Mouse (Mus musculus) midbrain, embryonic 10.5 days (tissue): ENCODE data around the gene Hist1h3d. TPM values are rescaled to one million over a fixed set of nuclear protein-coding genes. Genes with fewer than 3 reads are reported as not detected.
"Not testable (repeated sequence)": the region's sequence is repeated elsewhere in the genome, so short reads cannot be mapped to it uniquely, and the experiment has no call there.

Experiments
- DNase-seq: peaks from one replicate; pipeline ENCODE4 v3.0.0-alpha.2; 2017; ENCODE audit warnings: low spot score
- H3K27ac ChIP-seq: fragments of 300-500 bp; sonication (generic); replicated peaks from 2 replicates; pipeline ENCODE4 v1.5.1; 2016; ENCODE audit warnings: mild to moderate bottlenecking
- H3K27me3 ChIP-seq: fragments of 300-500 bp; sonication (generic); 2 replicates; pipeline ENCODE4 v1.6.1; 2016; ENCODE audit warnings: low read depth, mild to moderate bottlenecking; ENCODE audit not compliant: poor library complexity, severe bottlenecking
- H3K36me3 ChIP-seq: fragments of 300-500 bp; sonication (generic); 2 replicates; pipeline ENCODE4 v1.6.1; 2016; ENCODE audit warnings: mild to moderate bottlenecking, moderate library complexity
- H3K4me1 ChIP-seq: fragments of 300-500 bp; sonication (generic); 2 replicates; pipeline ENCODE4 v1.6.1; 2016
- H3K4me3 ChIP-seq: fragments of 300-500 bp; sonication (generic); 2 replicates; pipeline ENCODE4 v1.5.1; 2016; ENCODE audit warnings: mild to moderate bottlenecking, moderate library complexity
- H3K9me3 ChIP-seq: fragments of 300-500 bp; sonication (generic); replicated peaks from 2 replicates; pipeline ENCODE4 v1.6.1; 2016; ENCODE audit warnings: mild to moderate bottlenecking
- WGBS: fragments of 180-500 bp; shearing (Covaris S2); methylation state at CpG from one replicate; pipeline ENCODE4 v1.1.7; 2016; 5-methylcytosine and 5-hydroxymethylcytosine counted together
- polyA plus RNA-seq: library from polyadenylated mRNA; unstranded; fragments of >200 nt; fragmentation: Nextera tagmentation; extraction: Ambion mirVana; gene quantifications from 2 replicates; pipeline ENCODE4 v1.2.1, GENCODE M21; 2016

Hist1h3d gene
- polyA plus RNA-seq, 1 experiment from 2014 or later = 10.8 TPM

GRCm38 (mm10) chr13:23550761-23551145 is 24.8 kb upstream of the Hist1h3d start:
- H3K27ac ChIP-seq = peak overlapping the region; percentile 98
- H3K4me1 ChIP-seq = peaks cover 38% of the 10 kb centered on the region
- no peaks in the 10 kb centered on the region for H3K36me3 ChIP-seq
- DNase-seq = no peak
- no peaks in the 10 kb centered on the region for H3K9me3 ChIP-seq
- WGBS = 8% methylated on average over 3 of the region's 3 CpGs
- peak overlapping the region; percentile 56 for H3K4me3 ChIP-seq
- H3K27me3 ChIP-seq = no peaks in the 10 kb centered on the region

DNA sequence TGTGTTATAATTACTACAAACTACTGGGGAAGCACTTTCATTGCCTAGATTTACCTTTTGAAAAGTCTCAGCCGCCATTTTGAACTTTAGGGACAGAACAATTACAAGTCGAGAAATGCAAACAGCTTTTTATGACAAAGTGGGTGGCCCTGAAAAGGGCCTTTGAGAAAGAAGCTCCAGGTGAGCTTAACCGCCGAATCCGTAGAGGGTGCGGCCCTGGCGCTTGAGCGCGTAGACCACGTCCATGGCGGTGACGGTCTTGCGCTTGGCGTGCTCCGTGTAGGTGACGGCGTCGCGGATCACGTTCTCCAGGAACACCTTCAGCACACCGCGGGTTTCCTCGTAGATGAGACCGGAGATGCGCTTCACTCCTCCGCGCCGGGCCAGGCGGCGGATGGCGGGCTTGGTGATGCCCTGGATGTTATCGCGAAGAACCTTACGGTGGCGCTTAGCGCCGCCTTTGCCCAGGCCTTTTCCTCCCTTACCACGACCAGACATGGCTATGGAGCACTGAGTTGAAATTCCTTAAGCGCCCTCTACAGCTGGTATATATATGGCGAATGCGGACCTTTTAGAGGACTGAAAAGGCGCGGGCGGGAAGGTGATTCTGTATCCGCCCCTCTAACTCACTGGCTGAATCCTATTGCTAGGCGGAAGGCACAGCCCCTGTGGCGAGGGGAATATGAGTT is 24.3 kb upstream of the Hist1h3d start, which contains the start of gene Hist1h4f:
Gene Hist1h4f, minus strand, starts transcription at position 503 of the 689 bp plus-strand sequence.
- peak within 1 kb of the TSS; percentile 98 for H3K27ac ChIP-seq
- not testable (repeated sequence) for H3K36me3 ChIP-seq, H3K27me3 ChIP-seq, H3K9me3 ChIP-seq
- WGBS = under 1% methylated on average over 47 of the region's 47 CpGs
- H3K4me1 ChIP-seq = peaks cover 37% of the 10 kb centered on the region
- DNase-seq = peak; percentile 92
- peak within 1 kb of the TSS; percentile 56 for H3K4me3 ChIP-seq

DNA sequence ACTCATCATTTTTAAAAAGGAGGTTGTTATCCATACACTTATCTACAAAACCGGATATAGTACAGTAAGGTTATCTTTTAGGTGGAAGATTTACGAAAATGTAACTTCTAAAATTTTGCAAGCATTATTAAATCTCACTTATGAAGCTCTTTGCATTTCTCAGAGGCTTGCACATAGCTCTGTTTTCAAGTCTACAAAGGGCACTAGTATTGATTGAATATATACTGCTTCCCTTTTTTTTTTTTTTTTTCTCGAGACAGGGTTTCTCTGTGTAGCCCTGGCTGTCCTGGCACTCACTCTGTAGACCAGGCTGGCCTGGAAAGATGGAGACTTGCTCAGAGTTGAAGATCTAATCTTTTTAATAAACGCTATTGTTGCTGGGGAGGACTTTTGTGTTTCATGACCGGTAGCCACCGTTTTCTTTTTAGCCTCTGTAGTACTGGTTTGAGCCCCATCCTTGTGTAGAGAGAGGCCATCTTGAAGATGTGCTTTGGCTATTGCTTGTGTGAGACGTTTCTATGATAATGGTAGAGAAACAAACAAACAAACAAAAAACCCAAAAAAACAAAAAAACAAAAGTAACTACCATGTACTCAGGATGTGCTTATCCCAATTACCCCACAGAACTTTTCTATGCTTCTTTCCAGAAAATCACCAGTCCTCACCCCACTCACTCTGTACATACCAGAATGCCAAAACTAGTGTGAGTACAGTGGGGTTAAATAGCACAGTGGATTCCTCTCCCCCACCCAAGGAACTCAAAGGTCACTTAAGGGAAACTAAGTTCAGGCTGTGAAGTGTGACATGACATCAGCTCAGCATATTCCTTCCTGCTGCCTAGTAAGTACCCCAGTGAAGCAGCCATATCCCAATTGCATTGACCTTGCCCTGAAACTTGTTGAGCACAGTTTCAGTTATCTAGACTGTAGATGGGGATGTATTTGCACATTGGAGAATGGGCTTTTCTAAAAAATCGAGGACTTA is 23.3 kb upstream of the Hist1h3d start:
- Histone ChIP-seq H3K4me1 (peaks cover 42% of the 10 kb centered on the region), H3K9me3 (no peaks in the 10 kb centered on the region), H3K27ac (peak overlapping the region; percentile 98), H3K4me3 (peak overlapping the region; percentile 56), H3K27me3 (no peaks in the 10 kb centered on the region), H3K36me3 (no peaks in the 10 kb centered on the region)
- WGBS = 60% methylated on average over 8 of the region's 8 CpGs
- no peak for DNase-seq

DNA sequence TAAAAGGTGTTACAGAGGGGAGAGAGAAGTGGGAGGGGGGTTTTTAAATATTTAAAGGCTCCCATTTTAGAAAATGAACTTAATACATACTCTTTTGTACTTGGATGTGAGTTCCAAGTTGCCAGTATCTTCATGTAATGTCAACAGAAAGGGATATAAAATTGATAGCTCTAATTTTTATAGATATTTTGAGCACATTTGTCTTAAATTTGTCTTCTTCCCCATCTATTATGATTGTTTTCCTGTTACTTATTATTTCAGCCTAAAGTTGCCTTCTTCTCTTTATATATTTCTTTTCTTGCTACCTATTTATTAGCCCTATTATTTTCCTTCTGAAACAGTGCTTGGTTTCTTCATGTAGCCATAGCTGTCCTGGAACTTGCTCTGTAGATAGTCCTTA is 22.6 kb upstream of the Hist1h3d start, which contains the start of gene Hist1h1d:
Gene Hist1h1d, plus strand, starts transcription at position 301 of the 400 bp plus-strand sequence.
- Histone ChIP-seq H3K27me3 (no peaks in the 10 kb centered on the region), H3K4me3 (peak within 1 kb of the TSS; percentile 75), H3K36me3 (no peaks in the 10 kb centered on the region), H3K4me1 (peaks cover 44% of the 10 kb centered on the region), H3K27ac (peak within 1 kb of the TSS; percentile 98), H3K9me3 (no peaks in the 10 kb centered on the region)
- no peak for DNase-seq

DNA sequence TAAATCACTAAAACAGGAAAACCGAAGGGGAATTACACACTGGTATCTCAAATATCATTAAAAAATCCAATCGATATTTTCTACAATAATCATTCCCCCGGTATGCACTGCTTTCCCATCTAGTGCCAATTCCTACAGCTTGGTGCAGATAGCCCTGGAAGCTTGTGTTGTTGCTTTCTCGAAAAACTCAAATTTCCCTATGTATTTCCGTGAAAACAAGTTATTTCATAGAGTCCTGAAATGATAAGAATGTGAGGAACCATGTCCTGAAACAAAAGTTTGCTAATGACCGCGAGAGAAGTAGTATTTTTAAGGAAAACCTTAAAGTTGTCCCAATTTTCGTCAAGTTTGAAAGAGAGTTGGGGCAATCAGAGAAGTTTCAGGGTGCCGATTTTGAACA is 21.2 kb upstream of the Hist1h3d start:
- no peaks in the 10 kb centered on the region for H3K27me3 ChIP-seq
- peaks cover 41% of the 10 kb centered on the region for H3K4me1 ChIP-seq
- 26% methylated on average over 9 of the region's 9 CpGs for WGBS
- no peaks in the 10 kb centered on the region for H3K9me3 ChIP-seq
- DNase-seq = no peak
- H3K27ac ChIP-seq = peak overlapping the region; percentile 98
- H3K36me3 ChIP-seq = no peaks in the 10 kb centered on the region
- peak overlapping the region; percentile 75 for H3K4me3 ChIP-seq

GRCm38 (mm10) chr13:23554925-23555838 is 20.4 kb upstream of the Hist1h3d start:
- Histone ChIP-seq H3K9me3 (no peaks in the 10 kb centered on the region), H3K4me3 (peak overlapping the region; percentile 75), H3K27me3 (no peaks in the 10 kb centered on the region), H3K36me3 (no peaks in the 10 kb centered on the region), H3K27ac (peak overlapping the region; percentile 98), H3K4me1 (peaks cover 41% of the 10 kb centered on the region)
- DNase-seq = peak; percentile 86
- WGBS = under 1% methylated on average over 54 of the region's 54 CpGs

DNA sequence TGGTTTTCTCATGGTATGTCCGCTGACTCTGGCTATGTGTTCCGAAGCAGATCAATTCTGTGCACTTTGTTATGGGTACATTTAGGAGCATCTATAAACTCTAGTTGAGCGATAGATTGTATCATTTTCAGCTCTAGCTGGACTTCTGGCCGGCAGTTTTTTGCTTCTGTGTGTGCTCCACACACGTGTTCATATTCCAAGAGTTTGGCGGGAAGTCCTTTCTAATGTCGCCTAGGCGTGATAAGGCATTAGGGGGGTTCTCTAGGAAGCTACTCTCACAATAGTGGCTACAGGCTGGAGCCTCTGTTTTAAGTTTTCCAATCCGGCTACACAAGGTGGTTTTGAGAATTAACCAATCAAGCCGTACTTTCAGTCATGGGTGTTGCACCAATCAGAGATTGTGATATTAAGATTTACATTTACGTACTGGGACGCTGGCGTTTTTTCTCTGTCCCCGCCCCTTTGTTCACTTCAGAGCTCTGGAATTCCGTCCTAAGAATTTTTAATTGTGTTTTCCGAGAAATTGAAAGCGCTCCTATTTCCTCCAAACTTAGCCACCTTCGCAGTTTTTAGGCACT is 19.6 kb upstream of the Hist1h3d start:
- under 1% methylated on average over 18 of the region's 18 CpGs for WGBS
- Histone ChIP-seq H3K27me3 (no peaks in the 10 kb centered on the region), H3K4me3 (peak overlapping the region; percentile 75), H3K36me3 (no peaks in the 10 kb centered on the region), H3K27ac (peak overlapping the region; percentile 98), H3K9me3 (no peaks in the 10 kb centered on the region), H3K4me1 (peaks cover 38% of the 10 kb centered on the region)
- peak; percentile 77 for DNase-seq

DNA sequence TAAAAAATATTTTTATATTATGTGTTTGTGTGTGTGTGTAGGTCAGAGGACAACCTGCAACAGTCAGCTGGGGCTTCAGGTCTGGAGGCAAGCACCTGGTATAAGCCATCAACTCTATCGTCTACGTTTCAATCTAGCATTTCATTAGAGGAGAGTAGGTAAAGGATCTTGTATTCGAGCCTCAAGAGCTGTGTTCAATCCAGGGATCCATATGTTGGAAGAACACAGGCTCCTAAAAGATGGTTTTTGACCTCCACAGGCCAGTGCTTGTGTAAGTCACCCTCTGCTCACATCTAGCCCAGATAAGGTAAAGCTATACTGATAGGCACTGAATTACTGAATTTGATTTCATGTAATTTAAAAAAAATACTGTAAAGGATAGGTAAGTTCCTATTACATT is 18.7 kb upstream of the Hist1h3d start:
- peak overlapping the region; percentile 98 for H3K27ac ChIP-seq
- H3K27me3 ChIP-seq = no peaks in the 10 kb centered on the region
- WGBS = 67% methylated on average over 3 of the region's 3 CpGs
- H3K4me3 ChIP-seq = peak overlapping the region; percentile 75; the same call in 1 of the 2 replicates
- no peak for DNase-seq
- no peaks in the 10 kb centered on the region for H3K36me3 ChIP-seq
- no peaks in the 10 kb centered on the region for H3K9me3 ChIP-seq
- peaks cover 33% of the 10 kb centered on the region for H3K4me1 ChIP-seq

- Histone ChIP-seq H3K27ac (peak overlapping the region; percentile 73), H3K4me3 (peak overlapping the region; percentile 30; the same call in 1 of the 2 replicates), H3K4me1 (peaks cover 11% of the 10 kb centered on the region)
- not testable (repeated sequence) for H3K27me3 ChIP-seq, H3K36me3 ChIP-seq, H3K9me3 ChIP-seq, DNase-seq
- 22% methylated on average over 2 of the region's 2 CpGs for WGBS
These were observed 14.9 kb upstream of the Hist1h3d start for GRCm38 (mm10) chr13:23560699-23561098.

- not testable (repeated sequence) for H3K4me1 ChIP-seq, H3K36me3 ChIP-seq, H3K27me3 ChIP-seq, DNase-seq, H3K9me3 ChIP-seq
- H3K4me3 ChIP-seq = peak overlapping the region; percentile 52
- H3K27ac ChIP-seq = peak overlapping the region; percentile 97
- 0% methylated on average over 2 of the region's 5 CpGs for WGBS
These were observed 14.1 kb upstream of the Hist1h3d start for GRCm38 (mm10) chr13:23561531-23561882.

- peak within 1 kb of the TSS; percentile 97 for H3K27ac ChIP-seq
- peak within 1 kb of the TSS; percentile 52 for H3K4me3 ChIP-seq
- peak; percentile 94 for DNase-seq
- not testable (repeated sequence) for H3K36me3 ChIP-seq, H3K4me1 ChIP-seq, H3K9me3 ChIP-seq, H3K27me3 ChIP-seq
- under 1% methylated on average over 62 of the region's 67 CpGs for WGBS
These were observed 13.5 kb upstream of the Hist1h3d start, which contains the start of gene Hist1h3e for GRCm38 (mm10) chr13:23561883-23562659. Gene Hist1h3e (minus strand): TSS chr13:23562369.
